Mouse (Mus musculus) ES-Bruce4 (cell line): ENCODE data around the gene Efcab12.

Source experiments
- CTCF ChIP-seq: IDR thresholded peaks from one replicate; pipeline ENCODE4 v1.8.1; 2011; ENCODE audit warnings: low read depth, low read length
- EP300 ChIP-seq: IDR thresholded peaks from 2 replicates; pipeline ENCODE4 v1.6.1; 2011; ENCODE audit warnings: low read depth, low read length; ENCODE audit not compliant: insufficient read depth
- POLR2A ChIP-seq: IDR thresholded peaks from one replicate; pipeline ENCODE4 v1.8.1; 2011; ENCODE audit warnings: low read length; ENCODE audit not compliant: insufficient read depth

GRCm38 (mm10) chr6:115886894-115887293, 48.7 kb upstream of the Efcab12 start:
- TF ChIP-seq CTCF (no peak), POLR2A (no peak), EP300 (no peak)
